Mouse (Mus musculus) liver, adult 2 months (tissue): ENCODE data around the gene Tubal3.

ENCODE experiments used
- CTCF ChIP-seq: fragments of 200-500 bp; IDR thresholded peaks from 2 replicates; pipeline ENCODE4 v1.5.1; 2011; ENCODE audit warnings: low read depth, low read length, control low read depth
- POLR2A ChIP-seq: fragments of 200-500 bp; IDR thresholded peaks from 2 replicates; pipeline ENCODE4 v1.6.1; 2011; ENCODE audit warnings: low read length, control low read depth; ENCODE audit not compliant: insufficient read depth; ENCODE audit errors: extremely low read depth

- TF ChIP-seq CTCF (no peak), POLR2A (peak; percentile 99)
These were observed 24.8 kb upstream of the Tubal3 start for GRCm38 (mm10) chr13:3893126-3893734.
